ENCODE assay signal across 8 mouse cellular contexts in genomic region chr16:84703129-84703768, GRCm38 (mm10). TPM values are rescaled to one million over a fixed set of nuclear protein-coding genes. Genes with fewer than 3 reads are reported as not detected.
DNase-seq lines count a peak whose midpoint lies in the region; ATAC-seq lines count a peak whose summit lies in the region.

No protein-coding gene starts in this region.

- H3K9me3 ChIP-seq in forebrain, embryonic 10.5 days: no peaks in the 10 kb centered on the region
- no peaks in the 10 kb centered on the region for H3K9me3 ChIP-seq in limb, embryonic 11.5 days (ENCODE audit: control insufficient read depth, low read length)
- H3K9me3 ChIP-seq in midbrain, embryonic 11.5 days (ENCODE audit: control insufficient read depth, low read length): no peaks in the 10 kb centered on the region

- peaks cover 31% of the 10 kb centered on the region for H3K27me3 ChIP-seq in forebrain, embryonic 10.5 days (ENCODE audit: poor library complexity, severe bottlenecking)
- H3K27me3 ChIP-seq in limb, embryonic 11.5 days (ENCODE audit: control insufficient read depth, insufficient read depth, low read length): no peaks in the 10 kb centered on the region
- peaks cover 5% of the 10 kb centered on the region for H3K27me3 ChIP-seq in midbrain, embryonic 11.5 days (ENCODE audit: control insufficient read depth, insufficient read depth, low read length)

- 1% methylated on average over 55 of the region's 55 CpGs for WGBS in forebrain, embryonic 10.5 days
- WGBS in limb, embryonic 11.5 days: 1% methylated on average over 55 of the region's 55 CpGs
- under 1% methylated on average over 55 of the region's 55 CpGs for WGBS in midbrain, embryonic 11.5 days

- peaks cover 11% of the 10 kb centered on the region for H3K4me1 ChIP-seq in forebrain, embryonic 10.5 days
- H3K4me1 ChIP-seq in limb, embryonic 11.5 days (ENCODE audit: control insufficient read depth, insufficient read depth, low read length): no peaks in the 10 kb centered on the region
- H3K4me1 ChIP-seq in midbrain, embryonic 11.5 days (ENCODE audit: control insufficient read depth, insufficient read depth, low read length): no peaks in the 10 kb centered on the region; the same call in 1 of the 2 replicates

- H3K4me2 ChIP-seq in limb, embryonic 11.5 days (ENCODE audit: low read depth, severe bottlenecking): peak overlapping the region; percentile 82
- H3K4me2 ChIP-seq in midbrain, embryonic 11.5 days: peak overlapping the region; percentile 96

- peak overlapping the region; percentile 72 for H3K9ac ChIP-seq in limb, embryonic 11.5 days (ENCODE audit: low read length)
- H3K9ac ChIP-seq in midbrain, embryonic 11.5 days (ENCODE audit: low read length): peak overlapping the region; percentile 67

- intact Hi-C loops in heart, postnatal 36 days (cut with DNase I): no loop called here

- peak; percentile 81 for ATAC-seq in limb, embryonic 11.5 days (ENCODE audit: insufficient number of reproducible peaks, low FRiP score, low TSS enrichment, low read depth)
- peak; percentile 89 for ATAC-seq in midbrain, embryonic 11.5 days (ENCODE audit: low FRiP score)

- peak overlapping the region; percentile 87 for H3K27ac ChIP-seq in forebrain, embryonic 10.5 days
- H3K27ac ChIP-seq in limb, embryonic 11.5 days (replicated peaks; ENCODE audit: low read depth, low read length): no peak overlapping the region
- no peak overlapping the region for H3K27ac ChIP-seq in midbrain, embryonic 11.5 days (ENCODE audit: low read depth, low read length)

- peak; percentile 20 for DNase-seq in right cerebral cortex, postnatal 14 days
- no peak for DNase-seq in right cerebral cortex, postnatal 36 days (ENCODE audit: low spot score in 2 of 2)
- DNase-seq in forebrain, embryonic 10.5 days (ENCODE audit: extremely low spot score, low spot score): peak; percentile 43
- peak; percentile 51 to 60 for DNase-seq in heart, postnatal 36 days
- peak; percentile 73 for DNase-seq in limb, embryonic 11.5 days (ENCODE audit: low spot score)
- DNase-seq in midbrain, embryonic 11.5 days (ENCODE audit: low spot score, missing footprints): peak; percentile 94
- DNase-seq in spleen, postnatal 4 days (ENCODE audit: low spot score in 2 of 2): peak; percentile 24 to 70
- no peak for DNase-seq in layer of hippocampus, postnatal 25 days (ENCODE audit: extremely low spot score in 1 of 2, low spot score in 1 of 2)

- no peaks in the 10 kb centered on the region for H3K36me3 ChIP-seq in forebrain, embryonic 10.5 days (replicated peaks)
- H3K36me3 ChIP-seq in limb, embryonic 11.5 days (ENCODE audit: control insufficient read depth, insufficient read depth, low read length): no peaks in the 10 kb centered on the region
- H3K36me3 ChIP-seq in midbrain, embryonic 11.5 days (ENCODE audit: control insufficient read depth, insufficient read depth, low read length): no peaks in the 10 kb centered on the region

- peak overlapping the region; percentile 77 for H3K4me3 ChIP-seq in forebrain, embryonic 10.5 days
- peak overlapping the region; percentile 60 for H3K4me3 ChIP-seq in limb, embryonic 11.5 days (ENCODE audit: low read depth, low read length)
- H3K4me3 ChIP-seq in midbrain, embryonic 11.5 days (ENCODE audit: low read depth, low read length): peak overlapping the region; percentile 63

RNA-seq across cellular contexts. Expression of gene Mrpl39, which starts 32.3 kb away (rescaled TPM):
- 60.5 and 61.0 TPM in 2 replicates for polyA plus RNA-seq in forebrain, embryonic 10.5 days (2016; fragmentation: Nextera tagmentation; extraction: Ambion mirVana)
- 10 to 100 TPM; 39.5 to 45.6 TPM for total RNA-seq in heart, postnatal 36 days (2021)
- 52.6 and 53.0 TPM in 2 replicates for polyA plus RNA-seq in limb, embryonic 11.5 days (2014; fragmentation: Nextera tagmentation; extraction: Ambion mirVana)
- 60.2 and 60.4 TPM in 2 replicates for polyA plus RNA-seq in midbrain, embryonic 11.5 days (2014; fragmentation: Nextera tagmentation; extraction: Ambion mirVana)
- total RNA-seq in layer of hippocampus, postnatal 25 days (2021): 10 to 100 TPM; 21.1 to 22.6 TPM

Comparison
In these comparisons a context has a peak if more than half of its experiments do, and no peak if none do; other contexts are left out.
1. DNase-seq: peak in right cerebral cortex, postnatal 14 days (single experiment), forebrain, embryonic 10.5 days (single experiment), heart, postnatal 36 days (2 of 2), limb, embryonic 11.5 days (single experiment), midbrain, embryonic 11.5 days (single experiment) and spleen, postnatal 4 days (2 of 2); none in right cerebral cortex, postnatal 36 days (0 of 2) and layer of hippocampus, postnatal 25 days (0 of 2).
2. Peak in every context shown above with its lines, with median percentiles within 50 percentile points of each other: H3K4me3 ChIP-seq.